Comparison of ENCODE assay signal across 10 mouse cellular contexts in the genomic region with DNA sequence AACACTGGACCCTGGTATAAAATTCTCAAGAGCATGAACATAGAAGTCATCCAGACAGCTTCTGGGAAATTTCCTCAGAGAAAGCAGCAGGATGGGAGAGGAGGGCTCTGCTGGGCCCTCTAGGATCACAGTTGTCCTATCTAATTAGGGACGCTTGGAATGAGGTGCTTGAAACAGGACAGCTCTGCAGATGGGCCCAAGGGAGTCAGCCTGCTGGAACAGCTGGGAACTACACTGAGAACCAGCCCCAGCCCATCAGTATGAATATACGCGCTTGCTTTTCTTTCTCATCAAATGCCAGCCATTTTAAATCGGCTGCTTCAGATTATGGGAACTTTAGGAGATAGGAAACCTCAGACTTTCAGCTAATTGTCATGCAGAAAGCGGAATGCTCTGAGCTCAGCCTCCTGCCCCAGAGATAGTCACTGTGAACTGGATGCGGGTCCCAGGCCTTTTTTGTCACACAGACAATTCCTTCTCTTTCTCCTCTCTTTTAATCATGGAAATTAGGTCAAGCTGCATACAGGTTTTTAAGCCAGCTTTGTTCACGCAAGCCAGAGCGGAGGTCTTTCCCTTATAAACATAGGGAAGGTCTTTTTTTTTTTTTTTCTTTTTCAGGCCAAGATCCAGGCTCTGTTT.
DNase-seq lines count a peak whose midpoint lies in the region; ATAC-seq and TF ChIP-seq lines count a peak whose summit lies in the region.
"Had no signal": no experiment of that assay in that cellular context is flagged by ENCODE, and none has a peak within 500 bp of the region (broad histone marks: within the 10 kb centered on the region; RNA-seq: fewer than 3 reads in every experiment).

No protein-coding gene starts in this region.

- peaks cover 9% of the 10 kb centered on the region; the same call in 1 of the 2 replicates for H3K9me3 ChIP-seq in heart, embryonic 12.5 days (replicated peaks)
- no peaks in the 10 kb centered on the region for H3K9me3 ChIP-seq in midbrain, embryonic 16.5 days (replicated peaks; ENCODE audit: control insufficient read depth, low read length, poor library complexity, severe bottlenecking)
- no peaks in the 10 kb centered on the region for H3K9me3 ChIP-seq in liver, embryonic 11.5 days (ENCODE audit: control insufficient read depth, low read length)
- H3K9me3 ChIP-seq: limb, embryonic 12.5 days had no signal

- intact Hi-C loops in heart, adult 2 months (cut with DNase I): no loop called here
- intact Hi-C loops in heart, postnatal 14 days (cut with DNase I): no loop called here

- H3K36me3 ChIP-seq in heart, adult 2 months (ENCODE audit: control insufficient read depth, insufficient read depth, low read length): no peaks in the 10 kb centered on the region
- H3K36me3 ChIP-seq in heart, embryonic 12.5 days: no peaks in the 10 kb centered on the region
- no peaks in the 10 kb centered on the region for H3K36me3 ChIP-seq in midbrain, embryonic 16.5 days (ENCODE audit: control insufficient read depth, insufficient read depth, low read length)
- H3K36me3 ChIP-seq in liver, embryonic 11.5 days (ENCODE audit: control insufficient read depth, insufficient read depth, low read length): no peaks in the 10 kb centered on the region
- H3K36me3 ChIP-seq: limb, embryonic 12.5 days had no signal

- no peak for ATAC-seq in heart, embryonic 12.5 days (ENCODE audit: insufficient number of reproducible peaks, low FRiP score)
- peak; percentile 80 for ATAC-seq in midbrain, embryonic 16.5 days
- no peak for ATAC-seq in liver, embryonic 11.5 days (replicated peaks; ENCODE audit: low FRiP score)

- no peaks in the 10 kb centered on the region for H3K79me2 ChIP-seq in heart, adult 2 months (replicated peaks; ENCODE audit: control insufficient read depth, insufficient read depth, low read length)

- no peaks in the 10 kb centered on the region for H3K27me3 ChIP-seq in heart, adult 2 months (ENCODE audit: control insufficient read depth, insufficient read depth, low read length)
- H3K27me3 ChIP-seq in heart, embryonic 12.5 days (replicated peaks): no peaks in the 10 kb centered on the region
- H3K27me3 ChIP-seq in midbrain, embryonic 16.5 days (ENCODE audit: control insufficient read depth, insufficient read depth, low read depth, low read length): no peaks in the 10 kb centered on the region
- H3K27me3 ChIP-seq in liver, embryonic 11.5 days (replicated peaks; ENCODE audit: control insufficient read depth, insufficient read depth, low read length): no peaks in the 10 kb centered on the region
- H3K27me3 ChIP-seq: limb, embryonic 12.5 days had no signal

- no peak overlapping the region for H3K4me3 ChIP-seq in heart, adult 2 months
- H3K4me3 ChIP-seq in heart, embryonic 12.5 days: no peak overlapping the region
- no peak overlapping the region for H3K4me3 ChIP-seq in midbrain, embryonic 16.5 days (ENCODE audit: low read depth, low read length)
- no peak overlapping the region for H3K4me3 ChIP-seq in liver, embryonic 11.5 days (ENCODE audit: low read depth, low read length)
- H3K4me3 ChIP-seq: limb, embryonic 12.5 days had no signal

- TF ChIP-seq POLR2A in heart, adult 2 months (IDR thresholded peaks at IDR 0.05; ENCODE audit: insufficient read depth, low read depth, low read length): no peak
- no peak for TF ChIP-seq POLR2A in brain, embryonic 14.5 days (IDR thresholded peaks at IDR 0.05; ENCODE audit: borderline replicate concordance, extremely low read depth, insufficient read depth, insufficient read length, poor library complexity, severe bottlenecking)

- no peak overlapping the region for H3K4me2 ChIP-seq in heart, embryonic 12.5 days
- H3K4me2 ChIP-seq in midbrain, embryonic 16.5 days (ENCODE audit: low read length): no peak overlapping the region
- H3K4me2 ChIP-seq in liver, embryonic 11.5 days: no peak overlapping the region
- H3K4me2 ChIP-seq: limb, embryonic 12.5 days had no signal

- no peak overlapping the region for H3K9ac ChIP-seq in heart, adult 2 months (ENCODE audit: low read depth, low read length)
- H3K9ac ChIP-seq in heart, embryonic 12.5 days: no peak overlapping the region
- H3K9ac ChIP-seq in midbrain, embryonic 16.5 days (ENCODE audit: low read depth, low read length): 0 out of 2 replicates have a peak overlapping the region, but pooled peaks have one; percentile 22
- no peak overlapping the region for H3K9ac ChIP-seq in liver, embryonic 11.5 days (ENCODE audit: low read depth, low read length)
- H3K9ac ChIP-seq: limb, embryonic 12.5 days had no signal

- H3K4me1 ChIP-seq in heart, adult 2 months (ENCODE audit: control insufficient read depth, insufficient read depth, low read length): no peaks in the 10 kb centered on the region; the same call in 1 of the 2 replicates
- no peaks in the 10 kb centered on the region for H3K4me1 ChIP-seq in heart, embryonic 12.5 days (replicated peaks)
- peaks cover 7% of the 10 kb centered on the region for H3K4me1 ChIP-seq in midbrain, embryonic 16.5 days (ENCODE audit: control insufficient read depth, insufficient read depth, low read length)
- H3K4me1 ChIP-seq in liver, embryonic 11.5 days (replicated peaks; ENCODE audit: control insufficient read depth, insufficient read depth, low read length): no peaks in the 10 kb centered on the region
- H3K4me1 ChIP-seq: limb, embryonic 12.5 days had no signal

- WGBS in heart, adult 2 months: 59% methylated on average over 8 of the region's 8 CpGs
- 50% methylated on average over 8 of the region's 8 CpGs for WGBS in heart, embryonic 12.5 days
- WGBS in midbrain, embryonic 16.5 days: 10% methylated on average over 8 of the region's 8 CpGs
- 66% methylated on average over 8 of the region's 8 CpGs for WGBS in liver, embryonic 11.5 days

- peak; percentile 40 for TF ChIP-seq CTCF in heart, adult 2 months (IDR thresholded peaks at IDR 0.05)
- TF ChIP-seq CTCF in brain, embryonic 14.5 days (IDR thresholded peaks at IDR 0.05; ENCODE audit: borderline replicate concordance, extremely low read depth, insufficient read depth, insufficient read length): peak; percentile 46; the same call in 1 of the 2 replicates

- DNase-seq in heart, adult 2 months: peak in 1 of 2 experiments; percentile 11
- DNase-seq in brain, embryonic 14.5 days (ENCODE audit: low read depth): peak; percentile 66
- DNase-seq in heart, postnatal 14 days: peak; percentile 12 to 18
- DNase-seq in gastrocnemius, postnatal 25 days: no peak
- no peak for DNase-seq in Muller cell, postnatal 12 days (ENCODE audit: inconsistent ontology term)
- DNase-seq in liver, embryonic 11.5 days (ENCODE audit: low spot score): no peak
- DNase-seq: gastrocnemius, postnatal 36 days had no signal

- no peak overlapping the region for H3K27ac ChIP-seq in heart, adult 2 months
- H3K27ac ChIP-seq in heart, embryonic 12.5 days (ENCODE audit: poor library complexity, severe bottlenecking): no peak overlapping the region
- H3K27ac ChIP-seq in midbrain, embryonic 16.5 days (ENCODE audit: low read length): peak overlapping the region; percentile 35; the same call in 1 of the 2 replicates
- H3K27ac ChIP-seq in liver, embryonic 11.5 days (ENCODE audit: low read depth, low read length): no peak overlapping the region
- H3K27ac ChIP-seq: limb, embryonic 12.5 days had no signal

- no peak for TF ChIP-seq EP300 in heart, adult 2 months (IDR thresholded peaks at IDR 0.05; ENCODE audit: insufficient read depth, low read depth, low read length)

Comparison
In these comparisons a context has a peak if more than half of its experiments do, and no peak if none do; other contexts are left out.
1. DNase-seq: peak in brain, embryonic 14.5 days (single experiment) and heart, postnatal 14 days (2 of 2); none in gastrocnemius, postnatal 25 days (single experiment), Muller cell, postnatal 12 days (single experiment) and liver, embryonic 11.5 days (single experiment).